Mouse (Mus musculus) megakaryocyte progenitor cell, adult 5-6 weeks (primary cell): ENCODE data around the gene Tmem91. TPM values are rescaled to one million over a fixed set of nuclear protein-coding genes. Genes with fewer than 3 reads are reported as not detected.

ENCODE experiments used
- ATAC-seq: replicated peaks from 2 replicates; pipeline ENCODE4 v1.8.0; 2016; ENCODE audit warnings: mild to moderate bottlenecking, moderate TSS enrichment, inconsistent platforms; ENCODE audit not compliant: poor library complexity
- total RNA-seq, 2 experiments: library from RNA; stranded (forward) in 1 of 2; stranded (reverse) in 1 of 2; fragments of 157-497, 149-512 nt in 1 of 2; fragments of 200-1000 nt in 1 of 2; gene quantifications; 2 replicates each; pipeline versions ENCODE4 v1.2.3 to v1.2.4; 2015 to 2017

The Tmem91 gene
- total RNA-seq, 2 experiments from 2014 or later: 0.69 TPM; not detected in 1

DNA sequence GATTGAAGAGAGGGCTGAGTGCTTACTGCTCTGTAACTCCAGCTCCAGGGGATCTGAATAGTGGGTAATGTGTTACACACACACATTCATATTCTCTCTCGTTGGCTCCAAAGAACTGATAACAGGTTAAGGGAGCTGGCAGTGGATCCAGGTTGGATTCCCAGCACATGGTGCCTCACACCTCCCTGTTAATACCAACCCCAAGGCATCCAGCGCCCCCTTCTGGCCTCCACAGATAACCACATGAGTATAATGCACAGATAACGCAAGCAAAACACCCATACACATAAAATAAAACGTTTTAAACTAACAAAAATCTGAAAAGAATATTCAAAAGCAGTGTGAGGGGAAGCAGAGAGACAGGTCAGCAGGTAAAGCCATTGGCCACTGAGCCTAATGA lies 2.5 kb downstream of the Tmem91 start:
- 0 out of 2 replicates have a peak, but pooled peaks have one; percentile 32 for ATAC-seq

DNA sequence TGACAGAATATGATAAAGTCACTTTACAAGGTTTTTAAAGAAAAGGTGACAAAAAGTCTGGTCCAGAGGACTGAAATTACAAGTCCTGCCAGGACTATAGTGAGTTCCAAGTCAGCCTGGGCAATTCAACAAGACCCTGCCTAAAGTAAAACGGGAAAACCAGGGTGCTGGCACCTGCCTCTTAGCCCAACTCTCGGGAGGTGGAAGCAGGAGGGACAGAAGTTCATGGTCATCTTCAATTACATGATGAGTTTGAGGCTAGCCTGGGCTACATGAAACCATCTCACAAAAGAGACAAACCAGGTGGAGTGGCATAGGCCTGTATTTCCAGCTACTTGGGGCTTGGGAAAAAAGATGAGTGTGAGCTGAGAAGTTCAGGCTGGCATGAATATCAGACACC lies 3.3 kb downstream of the Tmem91 start:
- no peak for ATAC-seq

DNA sequence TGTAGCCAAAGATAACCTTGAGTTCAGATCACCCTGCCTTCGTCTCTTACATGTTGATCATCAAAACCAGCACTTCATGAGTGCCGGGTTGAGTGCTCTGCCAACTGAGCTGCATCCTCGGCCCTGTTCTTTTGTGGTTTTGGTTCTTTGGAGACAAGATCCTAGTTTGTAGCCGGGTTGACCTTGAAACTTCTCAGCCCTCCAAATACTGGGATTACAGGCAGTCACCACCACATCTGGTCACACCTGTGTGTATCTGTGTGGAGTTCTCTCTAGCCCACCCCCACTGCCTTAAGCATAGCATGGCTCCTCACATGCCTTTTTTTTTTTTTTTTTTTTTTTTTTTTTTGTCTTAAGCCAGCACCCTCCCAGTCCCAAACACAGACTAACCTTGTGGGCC lies 4.9 kb downstream of the Tmem91 start:
- no peak for ATAC-seq

DNA sequence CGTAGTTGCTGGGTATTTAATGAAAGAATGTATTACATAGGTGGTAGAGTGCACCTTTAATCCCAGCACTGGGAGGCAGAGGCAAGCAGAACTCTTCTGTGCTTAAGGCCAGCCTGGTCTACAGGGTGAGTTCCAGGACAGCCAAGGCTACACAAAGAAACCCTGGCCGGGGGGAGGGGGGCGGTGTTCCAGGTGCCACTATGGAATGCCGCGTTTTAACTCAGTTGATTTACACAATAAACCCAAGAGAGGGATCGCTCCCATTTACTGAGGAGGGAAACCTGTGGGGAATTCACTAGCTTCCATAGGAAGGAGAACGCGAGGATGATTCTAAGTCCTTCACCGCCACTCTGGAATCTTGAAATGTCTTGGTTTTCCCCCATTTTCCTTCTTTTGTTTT lies 5.3 kb downstream of the Tmem91 start:
- ATAC-seq: no peak

DNA sequence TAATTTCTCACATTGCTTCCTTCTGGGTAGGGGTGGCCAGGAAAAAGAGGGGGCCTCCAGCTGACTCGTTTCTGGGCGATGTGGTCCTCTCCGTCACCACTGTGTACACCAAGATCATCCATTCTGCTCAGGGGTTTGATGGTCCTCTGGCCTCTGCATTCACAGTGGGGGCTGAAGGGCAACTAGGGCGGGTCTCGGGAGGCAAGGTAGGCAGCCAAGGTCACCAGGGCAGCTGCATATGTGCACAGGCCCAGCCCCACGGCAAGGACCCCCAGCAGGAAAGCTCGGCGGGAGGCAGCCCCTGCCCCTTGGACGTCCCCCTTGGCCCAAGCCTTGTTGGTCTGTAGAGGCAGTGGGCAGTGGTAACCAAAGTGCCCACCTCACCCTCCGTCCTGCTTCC lies 5.8 kb downstream of the Tmem91 start:
- ATAC-seq: no peak

DNA sequence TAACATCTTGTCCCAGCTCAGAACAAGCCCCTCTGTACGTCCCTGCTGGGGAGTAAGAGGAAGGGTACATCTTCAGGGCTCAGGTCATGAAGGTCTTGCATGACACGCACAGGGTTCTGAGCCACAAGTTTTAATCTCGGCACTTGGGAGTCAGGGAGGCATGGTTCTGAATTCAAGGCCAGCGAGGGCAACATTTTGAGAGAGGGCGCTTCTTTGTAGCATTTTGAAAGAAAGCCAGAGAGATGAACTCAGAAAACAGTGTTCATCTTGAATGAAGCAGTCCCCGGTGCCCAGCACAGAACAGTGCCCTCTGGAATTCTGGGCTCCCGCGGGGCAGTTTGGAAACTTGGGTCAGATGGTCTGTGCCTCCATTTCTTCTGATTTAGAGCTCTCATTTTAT lies 8.6 kb downstream of the Tmem91 start:
- ATAC-seq: no peak

DNA sequence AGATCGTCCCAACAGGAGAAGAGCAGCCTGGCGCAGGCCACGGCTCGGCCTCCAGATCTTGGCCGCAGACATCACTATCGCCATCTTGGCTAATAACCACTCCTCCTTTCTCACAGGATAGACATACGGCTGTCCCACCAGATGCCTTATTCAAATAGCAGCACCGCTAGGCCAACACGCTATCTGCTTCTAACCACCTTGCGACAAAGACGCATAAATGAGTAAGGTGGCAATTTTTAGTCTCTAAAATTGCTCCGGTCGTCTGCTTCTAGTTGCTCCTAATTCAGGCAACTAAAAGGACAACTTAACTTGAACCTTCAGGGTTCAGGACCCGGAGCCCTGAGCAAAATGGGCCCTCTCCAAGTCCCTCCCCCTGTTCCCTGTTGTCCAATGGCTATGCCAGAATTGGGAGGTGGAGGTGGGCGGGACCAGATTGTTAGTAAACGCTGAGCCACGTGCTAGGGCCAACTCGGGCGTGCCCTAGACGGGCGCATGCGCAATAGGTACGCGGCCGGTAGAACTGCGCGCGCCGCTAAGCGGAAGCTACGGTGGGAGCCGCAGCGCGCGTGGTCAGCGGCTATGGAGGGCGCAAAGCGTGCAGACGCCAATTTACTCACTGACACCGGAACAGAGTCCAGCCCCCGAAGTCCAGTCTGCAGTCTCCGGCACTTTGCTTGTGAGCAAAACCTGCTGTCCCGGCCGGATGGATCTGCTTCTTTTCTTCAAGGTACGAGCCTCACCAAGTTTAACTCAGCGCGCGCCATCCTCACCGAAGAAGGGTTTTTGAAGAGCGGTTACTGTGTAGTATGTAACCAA lies 16.1 kb downstream of the Tmem91 start, which contains the start of the genes Bckdha and Exosc5:
Gene Bckdha, minus strand, starts transcription at position 325 of the 816 bp plus-strand sequence.
Gene Exosc5, plus strand, starts transcription at position 508 of the 816 bp plus-strand sequence.
- peak; percentile 94 for ATAC-seq

DNA sequence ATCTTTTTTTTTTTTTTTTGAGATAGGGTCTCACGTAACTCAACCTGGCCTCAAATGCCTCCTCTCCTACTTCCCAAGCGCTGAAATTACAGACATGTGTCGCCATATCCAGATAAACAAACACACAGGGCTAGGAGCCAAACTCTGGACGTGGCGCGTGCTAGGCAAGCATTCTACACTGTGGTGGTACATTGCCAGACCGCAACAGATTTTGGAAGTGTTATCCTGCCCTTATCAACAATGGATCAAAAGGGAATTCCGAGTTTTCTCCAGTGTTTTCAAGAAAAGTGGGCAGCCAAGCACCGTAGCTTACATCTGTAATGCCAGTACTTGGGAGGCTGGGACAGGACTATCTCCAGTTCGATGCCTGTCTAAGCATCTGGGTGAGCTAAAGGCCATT lies 17.2 kb downstream of the Tmem91 start:
- no peak for ATAC-seq

DNA sequence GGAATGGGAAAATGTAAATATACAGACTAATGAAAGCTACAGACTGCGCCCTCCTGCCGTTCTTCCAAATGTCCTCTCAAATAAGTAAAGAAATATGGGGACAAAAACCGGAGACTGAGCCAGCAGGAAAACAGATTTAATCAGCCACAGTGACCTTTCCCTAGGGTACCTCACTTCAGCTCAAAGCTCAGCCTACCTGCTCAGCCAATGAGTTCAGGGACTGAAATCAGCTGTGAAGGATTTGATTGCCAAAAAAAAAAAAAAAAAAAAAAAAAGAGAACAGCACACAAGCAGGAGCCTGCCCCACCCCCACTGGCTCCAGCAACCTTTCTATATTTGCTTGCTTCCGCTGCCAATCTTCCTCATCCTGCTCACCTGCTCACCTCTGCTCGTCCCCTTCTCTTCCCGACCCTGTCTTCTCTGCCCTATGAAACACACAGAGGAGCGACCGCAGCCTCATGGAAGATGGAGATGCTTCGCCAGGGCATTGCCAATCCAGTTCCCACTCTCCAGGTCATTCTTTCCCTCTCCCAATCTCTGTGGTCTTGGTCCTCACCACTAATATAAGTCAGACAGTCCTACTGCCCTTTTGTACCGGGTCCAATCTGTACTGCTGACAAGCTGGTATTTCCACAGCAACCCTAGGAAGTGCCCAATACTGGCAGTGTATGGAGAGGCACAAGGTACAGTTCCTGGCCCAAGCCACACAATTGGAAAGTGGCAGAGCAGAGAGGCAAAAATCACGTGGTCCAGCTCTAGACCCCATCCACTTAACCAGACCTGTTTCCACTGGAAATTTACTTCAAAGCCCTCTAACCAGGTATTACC lies 19.2 kb downstream of the Tmem91 start:
- ATAC-seq: no peak

DNA sequence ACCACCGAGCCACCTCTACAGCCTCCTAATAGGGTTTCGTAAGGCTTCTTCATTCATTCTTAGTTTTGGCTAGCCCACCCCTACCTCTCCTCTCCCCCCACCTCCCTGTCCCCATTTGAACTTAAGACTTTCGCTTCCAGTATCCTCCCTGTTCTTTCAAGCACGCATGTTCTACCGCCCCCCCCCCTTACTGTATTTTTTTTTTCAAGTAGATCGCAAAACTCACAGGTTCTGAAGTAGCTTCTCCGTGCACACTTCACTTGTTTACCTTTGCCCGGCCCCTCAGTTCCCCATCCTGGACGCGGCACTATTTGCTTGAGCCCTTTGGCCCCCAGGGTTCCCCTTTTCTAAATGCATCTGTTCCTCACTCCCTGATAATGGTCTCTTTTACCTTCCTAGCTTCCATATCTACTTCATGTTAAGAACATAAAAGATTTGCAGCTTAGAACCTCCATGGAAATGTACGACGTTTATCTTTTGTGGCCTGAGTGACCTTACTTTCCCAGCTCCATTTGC lies 22.7 kb downstream of the Tmem91 start:
- ATAC-seq: no peak

DNA sequence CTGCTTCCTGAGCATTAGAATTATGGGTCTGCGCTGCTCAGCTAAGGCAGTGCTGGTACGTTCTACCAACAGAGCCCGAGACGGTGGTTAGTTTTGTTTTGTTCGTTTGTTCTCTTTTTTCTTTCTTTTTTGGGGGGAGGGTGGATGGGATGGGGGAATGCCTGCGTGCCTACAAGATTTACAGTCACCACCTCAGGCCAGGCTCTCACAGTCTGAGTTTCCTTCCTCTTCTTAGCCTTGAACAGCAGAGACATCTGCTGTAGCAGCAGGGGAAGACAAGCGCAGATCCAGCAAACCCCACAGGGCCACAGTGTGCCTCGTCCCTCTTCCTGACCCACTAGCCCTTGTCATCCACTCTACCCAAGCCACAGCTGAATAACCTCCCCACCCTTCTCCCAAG lies 23.7 kb downstream of the Tmem91 start:
- ATAC-seq: peak; percentile 67

DNA sequence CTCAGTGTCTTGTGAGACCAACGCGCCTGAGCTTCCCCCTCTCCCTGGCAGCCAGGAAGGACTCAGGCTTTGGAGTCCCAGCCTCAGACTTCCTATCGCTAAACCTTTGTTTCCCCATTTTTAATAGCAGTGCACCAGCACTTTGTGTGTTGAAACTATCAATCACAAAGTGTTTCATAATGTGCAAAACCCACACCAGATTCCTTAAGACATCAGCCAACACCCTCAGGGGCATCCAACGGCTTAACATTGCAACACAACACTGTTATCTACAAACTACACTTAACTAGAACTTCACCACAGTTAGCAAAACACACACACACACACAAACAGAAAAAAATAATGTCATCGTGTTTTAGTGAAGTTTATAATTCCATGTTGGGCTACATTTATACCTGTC lies 25.1 kb downstream of the Tmem91 start:
- peak; percentile 58 for ATAC-seq

DNA sequence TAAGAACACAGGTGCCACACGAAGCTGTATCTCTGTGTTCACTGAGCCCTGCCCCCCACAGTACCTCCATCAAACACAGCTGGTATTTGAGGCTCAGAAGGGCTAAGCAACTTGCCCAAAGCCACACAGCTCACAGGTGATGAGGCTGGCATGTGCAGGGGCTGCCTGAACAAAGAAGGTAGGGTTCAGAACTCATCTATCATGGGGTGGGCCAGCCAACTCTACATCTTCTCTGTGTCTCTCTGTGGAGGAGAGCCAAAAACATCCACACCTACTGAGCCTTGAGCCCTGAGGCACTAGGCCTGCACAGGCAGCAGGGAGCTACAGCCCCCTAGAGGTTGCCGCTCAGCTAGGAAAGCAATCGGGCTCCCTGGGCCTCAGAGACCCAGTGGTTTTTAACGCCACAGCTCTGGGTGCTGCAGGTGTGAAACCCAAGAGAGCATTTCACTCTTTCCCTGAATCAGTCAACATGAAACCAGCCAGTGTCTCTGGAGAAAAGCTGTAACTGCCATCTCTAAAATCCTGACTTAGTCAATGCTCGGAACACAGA lies 27.3 kb downstream of the Tmem91 start:
- peak; percentile 26 for ATAC-seq

DNA sequence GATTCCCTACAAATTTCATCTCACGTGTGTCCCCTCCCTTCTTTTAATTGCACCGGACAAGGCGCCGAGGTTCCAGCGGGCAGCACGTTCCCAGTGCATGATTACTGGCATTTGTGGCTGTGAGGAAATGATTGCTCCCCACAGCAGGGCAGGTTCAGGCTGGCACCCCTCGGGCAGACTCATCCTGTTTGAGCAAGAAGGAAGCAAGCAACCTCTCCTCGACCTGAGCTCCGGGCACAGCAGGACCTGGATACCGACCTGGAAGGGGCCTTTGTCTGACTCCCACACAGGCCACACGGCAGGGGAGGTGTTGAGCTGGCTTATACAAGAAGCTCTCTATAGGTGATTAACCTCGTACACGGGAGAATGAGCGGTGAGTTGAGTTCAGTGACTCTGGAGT lies 29.9 kb downstream of the Tmem91 start:
- ATAC-seq: peak; percentile 36

DNA sequence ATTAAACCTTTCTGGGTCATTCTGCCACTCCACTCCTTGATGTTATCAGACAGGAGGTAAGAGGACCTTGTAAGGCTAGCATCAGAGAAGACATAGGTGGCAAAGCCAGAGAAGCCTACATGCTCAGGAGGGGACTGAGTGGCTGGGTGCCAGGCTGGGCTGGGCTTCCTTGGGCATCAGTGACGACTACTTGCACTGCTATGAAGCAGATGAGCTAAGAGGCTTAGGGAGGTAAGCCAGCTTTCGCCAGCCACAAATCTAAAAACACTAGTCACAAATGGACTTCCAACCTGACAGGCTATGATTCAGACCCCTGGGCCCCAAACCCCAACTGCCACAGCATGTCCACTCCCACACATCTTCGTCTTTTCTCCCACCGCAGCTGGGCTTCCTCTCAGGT lies 30.3 kb downstream of the Tmem91 start:
- ATAC-seq: peak; percentile 48

DNA sequence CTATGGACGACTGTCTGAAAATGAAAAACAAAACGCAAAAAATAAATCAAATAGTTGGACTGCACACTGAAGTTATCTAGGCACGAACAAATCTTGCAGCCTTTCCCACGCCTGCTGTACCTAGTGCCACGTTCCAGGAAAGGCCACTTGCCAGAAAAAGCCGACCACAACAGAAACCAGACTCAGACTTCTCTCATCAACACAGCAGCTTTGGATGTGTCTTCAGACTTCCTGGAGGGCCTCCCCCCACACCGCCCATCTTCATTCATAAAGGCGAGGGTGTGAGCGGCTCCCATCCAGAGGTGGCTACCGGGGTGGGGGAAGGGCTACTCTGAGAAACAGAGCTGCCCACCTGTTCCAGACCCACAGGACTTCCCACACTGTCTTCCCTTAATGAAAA lies 30.8 kb downstream of the Tmem91 start:
- 0 out of 2 replicates have a peak, but pooled peaks have one; percentile 17 for ATAC-seq

DNA sequence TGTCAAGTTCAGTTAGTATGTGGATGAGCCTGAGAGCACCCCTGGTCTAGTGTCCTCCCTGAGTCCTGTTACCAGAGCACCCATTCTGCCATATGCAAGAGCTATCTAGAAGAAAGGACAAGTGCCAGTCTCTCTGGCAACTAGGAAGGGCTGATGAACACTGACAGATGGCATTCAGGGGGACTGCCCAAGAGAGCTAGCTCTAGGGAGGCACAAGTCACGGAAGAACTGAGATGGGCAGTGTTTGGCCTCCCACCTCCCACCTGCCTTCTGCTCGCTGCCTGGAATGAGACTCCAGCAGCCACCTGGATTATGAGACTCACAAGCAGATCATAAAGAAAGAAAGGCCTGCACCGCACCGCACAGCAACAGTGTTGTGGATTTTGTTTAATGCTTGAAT lies 35.2 kb downstream of the Tmem91 start:
- ATAC-seq: no peak

DNA sequence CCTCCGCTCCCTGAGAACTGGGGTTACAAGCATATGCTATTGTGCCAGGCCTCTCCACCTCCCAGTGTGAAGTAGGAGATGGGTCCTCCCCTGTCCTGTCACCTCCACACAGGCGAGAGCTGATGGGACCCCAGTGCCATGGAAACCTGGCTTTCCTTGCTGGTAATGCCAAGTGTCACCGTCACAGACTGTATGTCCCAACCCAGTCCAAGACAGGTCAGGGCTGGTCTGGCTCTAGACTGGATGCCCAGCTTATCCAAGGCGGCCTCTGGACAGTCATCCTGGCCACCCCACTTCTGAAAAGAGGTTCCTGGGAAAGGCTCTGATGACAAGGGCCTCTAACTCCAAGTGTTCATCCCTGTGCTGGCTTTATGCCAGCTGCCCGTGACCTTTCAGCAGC lies 37.9 kb downstream of the Tmem91 start:
- no peak for ATAC-seq

DNA sequence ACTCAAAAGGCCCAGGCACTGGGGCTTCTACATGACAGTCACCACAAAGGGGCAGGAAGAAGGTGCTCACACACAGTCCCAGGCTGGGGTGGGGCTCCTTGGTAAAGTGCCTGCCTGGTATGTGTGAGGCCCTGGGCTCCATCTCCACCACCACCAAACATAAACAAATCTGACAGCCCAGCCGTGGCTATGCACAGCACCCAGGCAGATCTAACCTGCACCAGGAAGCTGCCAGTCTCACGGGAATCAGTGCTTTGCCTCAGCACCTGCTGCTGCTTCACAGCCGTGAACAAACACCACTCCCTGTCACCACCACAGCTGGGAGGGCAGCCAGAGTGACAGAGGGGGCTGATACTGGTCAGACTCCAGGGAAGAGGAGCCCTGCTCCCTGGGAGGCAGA lies 38.6 kb downstream of the Tmem91 start:
- no peak for ATAC-seq

DNA sequence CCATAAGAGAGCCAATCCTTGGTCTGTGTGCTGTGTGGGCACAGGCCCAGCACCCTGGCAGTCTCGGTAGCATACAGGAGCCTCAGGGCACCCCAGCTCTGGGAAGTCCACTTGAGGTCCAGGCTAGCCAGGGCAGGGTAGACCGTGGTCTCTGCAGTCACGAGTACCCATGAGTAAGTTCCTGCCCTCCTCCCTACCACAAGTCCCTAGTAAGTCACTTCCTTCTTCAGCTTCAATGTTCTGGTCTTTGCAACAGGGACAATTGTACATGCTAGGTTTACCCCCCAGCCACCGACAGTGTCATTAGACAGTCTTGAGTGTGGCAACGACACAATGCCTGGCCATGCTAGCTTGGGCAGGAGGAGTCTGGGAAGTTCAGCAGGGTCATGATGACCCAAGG lies 42.3 kb downstream of the Tmem91 start:
- ATAC-seq: peak; percentile 85

DNA sequence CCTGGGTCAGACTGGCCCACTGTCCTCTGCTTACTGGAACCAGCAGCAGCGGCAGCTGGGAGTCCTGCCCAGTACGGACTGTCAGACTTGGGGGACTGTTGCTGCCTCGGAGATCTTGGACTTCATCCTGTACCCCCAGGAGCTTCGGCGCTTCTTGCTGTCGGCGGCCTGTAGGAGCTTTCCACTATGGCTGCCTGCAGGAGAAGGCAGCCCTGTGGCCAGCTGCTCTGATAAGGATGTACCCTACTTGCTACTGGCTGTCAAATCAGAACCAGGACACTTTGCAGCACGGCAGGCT lies 46.7 kb downstream of the Tmem91 start:
- no peak for ATAC-seq
